Mouse (Mus musculus): ENCODE measurements around the gene Bnc1. TPM values are rescaled to one million over a fixed set of nuclear protein-coding genes. Genes with fewer than 3 reads are reported as not detected.

Gene Bnc1
- polyA plus RNA-seq, 1 experiment from 2014 or later, result 0.20 TPM

DNA sequence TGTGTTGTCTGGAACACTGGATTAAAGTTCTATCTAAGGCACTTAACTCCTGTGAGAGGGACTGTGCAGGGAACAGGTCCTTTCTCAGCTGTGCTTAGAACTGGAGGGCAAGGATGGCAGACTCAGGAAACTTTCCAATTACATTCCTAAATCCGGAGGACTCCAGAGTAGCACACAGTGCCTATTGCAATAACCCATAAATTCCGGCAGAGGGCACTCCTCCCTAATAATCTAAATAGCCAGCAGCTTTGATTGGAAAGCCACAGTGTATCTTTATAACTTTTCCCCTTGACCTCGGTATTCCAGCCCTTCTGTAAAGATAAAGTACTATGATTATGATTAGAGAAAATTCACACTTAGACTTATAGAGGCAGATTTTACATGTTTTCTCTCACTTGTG is 32.4 kb downstream of the Bnc1 start:
- Histone ChIP-seq H3K9ac (ENCODE audit: low read depth, low read length) (no peak overlapping the region), H3K27me3 (replicated peaks; ENCODE audit: control insufficient read depth, insufficient read depth, low read length) (no peaks in the 10 kb centered on the region), H3K4me3 (ENCODE audit: low read length) (no peak overlapping the region), H3K9me3 (ENCODE audit: control insufficient read depth, low read length) (no peaks in the 10 kb centered on the region), H3K4me2 (ENCODE audit: low read length) (no peak overlapping the region), H3K4me1 (ENCODE audit: control insufficient read depth, insufficient read depth, low read depth, low read length) (no peaks in the 10 kb centered on the region), H3K36me3 (ENCODE audit: control insufficient read depth, insufficient read depth, low read length) (no peaks in the 10 kb centered on the region), H3K27ac (ENCODE audit: low read depth, low read length) (no peak overlapping the region)
- ATAC-seq, result peak; percentile 71
- WGBS, result 9% methylated on average over 3 of the region's 3 CpGs

DNA sequence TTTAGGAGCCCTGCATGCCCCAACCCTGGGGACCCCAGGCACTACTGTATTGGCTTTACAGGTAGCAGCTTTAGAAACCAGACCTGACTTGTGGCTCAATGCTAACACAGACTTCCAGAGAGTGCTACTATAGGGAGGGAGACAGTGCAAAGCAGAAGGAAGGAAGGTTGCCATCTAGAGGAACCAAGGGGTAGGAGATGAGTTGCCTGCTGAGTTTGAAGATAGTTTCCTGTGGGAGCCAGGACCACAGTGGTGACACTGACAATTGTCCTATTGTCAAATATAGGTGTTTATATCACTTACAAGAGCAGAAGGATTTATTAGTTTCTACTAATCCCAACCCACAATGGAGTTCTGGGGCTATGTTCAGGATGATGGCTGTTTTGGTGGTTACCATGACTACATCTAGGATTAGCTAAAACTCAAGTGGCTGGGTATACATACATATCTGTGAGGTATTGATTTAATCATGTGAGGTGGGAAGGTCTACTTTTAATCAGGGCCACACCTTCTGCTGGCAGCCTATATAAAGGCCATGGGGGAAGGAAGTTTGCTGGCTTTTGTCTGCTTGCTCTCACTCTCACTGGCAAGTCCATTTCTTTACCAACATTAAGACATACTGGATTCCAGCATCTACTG is 37.8 kb downstream of the Bnc1 start:
- no peaks in the 10 kb centered on the region for H3K9me3 ChIP-seq (ENCODE audit: control insufficient read depth, low read length)
- H3K4me2 ChIP-seq (ENCODE audit: low read length), result no peak overlapping the region
- H3K27ac ChIP-seq (ENCODE audit: low read depth, low read length), result no peak overlapping the region
- no peak overlapping the region for H3K9ac ChIP-seq (ENCODE audit: low read depth, low read length)
- no peaks in the 10 kb centered on the region for H3K36me3 ChIP-seq (ENCODE audit: control insufficient read depth, insufficient read depth, low read length)
- peak; percentile 68 for ATAC-seq
- H3K4me1 ChIP-seq (ENCODE audit: control insufficient read depth, insufficient read depth, low read depth, low read length), result no peaks in the 10 kb centered on the region
- H3K27me3 ChIP-seq (replicated peaks; ENCODE audit: control insufficient read depth, insufficient read depth, low read length), result no peaks in the 10 kb centered on the region
- no peak overlapping the region for H3K4me3 ChIP-seq (ENCODE audit: low read length)

DNA sequence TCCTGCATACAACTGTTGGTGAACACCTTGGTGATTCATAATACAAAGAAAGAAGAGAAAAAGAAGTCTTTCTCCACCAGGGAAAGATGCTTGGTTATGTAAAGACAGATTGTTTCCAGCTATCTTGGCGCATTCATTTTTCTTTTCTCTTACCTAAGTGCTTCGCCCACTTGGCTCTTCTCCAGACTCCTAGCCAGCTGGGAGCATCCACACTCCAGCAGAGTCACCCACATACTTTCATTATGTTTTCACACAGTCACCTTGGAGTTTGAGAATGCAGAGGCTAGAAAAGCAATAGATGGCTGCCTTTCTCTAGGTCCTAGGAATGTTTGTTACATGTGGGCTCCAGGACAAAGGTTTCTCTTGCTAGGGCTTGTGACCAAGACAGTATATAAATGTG is 41.6 kb downstream of the Bnc1 start:
- H3K36me3 ChIP-seq (ENCODE audit: control insufficient read depth, insufficient read depth, low read length), result no peaks in the 10 kb centered on the region
- H3K9ac ChIP-seq (ENCODE audit: low read depth, low read length), result no peak overlapping the region
- no peak overlapping the region for H3K4me2 ChIP-seq (ENCODE audit: low read length)
- H3K27me3 ChIP-seq (replicated peaks; ENCODE audit: control insufficient read depth, insufficient read depth, low read length), result no peaks in the 10 kb centered on the region
- no peak overlapping the region for H3K27ac ChIP-seq (ENCODE audit: low read depth, low read length)
- no peak overlapping the region for H3K4me3 ChIP-seq (ENCODE audit: low read length)
- no peak for ATAC-seq
- no peaks in the 10 kb centered on the region for H3K4me1 ChIP-seq (ENCODE audit: control insufficient read depth, insufficient read depth, low read depth, low read length)
- H3K9me3 ChIP-seq (ENCODE audit: control insufficient read depth, low read length), result no peaks in the 10 kb centered on the region
- WGBS, result 77% methylated on average over 2 of the region's 2 CpGs

DNA sequence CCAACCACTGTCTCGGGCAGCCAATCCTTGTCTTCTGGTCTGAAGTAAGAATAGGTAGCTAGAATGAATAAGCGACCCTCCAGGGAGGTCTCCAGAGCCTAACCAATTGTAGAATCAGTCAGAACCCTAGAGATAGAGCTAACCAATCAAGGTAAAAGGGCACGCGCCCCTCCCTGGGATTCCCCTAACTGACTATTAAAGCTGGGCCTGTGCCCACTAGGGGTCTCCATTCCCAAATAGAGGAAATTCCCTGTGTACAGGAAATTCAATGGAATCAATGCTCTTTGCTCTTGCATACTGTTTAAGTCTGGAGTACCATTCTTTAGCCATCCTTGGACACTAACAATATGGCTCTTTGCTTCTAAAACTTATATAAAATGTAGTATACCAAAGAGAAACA is 46.7 kb downstream of the Bnc1 start:
- H3K4me2 ChIP-seq (ENCODE audit: low read length), result no peak overlapping the region
- no peaks in the 10 kb centered on the region for H3K27me3 ChIP-seq (replicated peaks; ENCODE audit: control insufficient read depth, insufficient read depth, low read length)
- H3K36me3 ChIP-seq (ENCODE audit: control insufficient read depth, insufficient read depth, low read length), result no peaks in the 10 kb centered on the region
- H3K27ac ChIP-seq (ENCODE audit: low read depth, low read length), result no peak overlapping the region
- no peak overlapping the region for H3K4me3 ChIP-seq (ENCODE audit: low read length)
- ATAC-seq, result no peak
- H3K9me3 ChIP-seq (ENCODE audit: control insufficient read depth, low read length), result no peaks in the 10 kb centered on the region
- H3K9ac ChIP-seq (ENCODE audit: low read depth, low read length), result no peak overlapping the region
- 12% methylated on average over 4 of the region's 4 CpGs for WGBS
- H3K4me1 ChIP-seq (ENCODE audit: control insufficient read depth, insufficient read depth, low read depth, low read length), result no peaks in the 10 kb centered on the region

DNA sequence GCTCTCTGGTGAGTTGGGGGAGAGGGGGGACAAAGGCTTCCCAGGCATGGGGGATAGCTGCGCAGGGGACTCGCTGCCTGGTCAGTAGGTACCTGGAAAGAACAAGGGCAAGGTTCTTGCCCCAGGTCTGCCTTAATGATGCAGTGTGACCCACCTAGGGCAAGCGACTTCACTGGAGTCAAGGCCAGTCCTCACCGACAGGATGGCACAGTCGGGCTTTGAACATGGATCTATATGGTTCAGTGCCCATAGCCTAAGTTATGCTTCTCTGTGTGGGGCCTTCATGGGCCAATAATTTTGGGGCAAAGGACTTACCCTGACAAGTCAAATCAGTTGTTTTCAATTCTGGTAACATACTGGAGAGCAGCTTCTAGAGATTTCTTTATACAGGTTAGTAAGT is 57.3 kb downstream of the Bnc1 start:
- Histone ChIP-seq H3K4me3 (ENCODE audit: low read length) (peak overlapping the region; percentile 69), H3K9me3 (ENCODE audit: control insufficient read depth, low read length) (no peaks in the 10 kb centered on the region), H3K4me1 (ENCODE audit: control insufficient read depth, insufficient read depth, low read depth, low read length) (peaks cover 15% of the 10 kb centered on the region), H3K4me2 (ENCODE audit: low read length) (peak overlapping the region; percentile 78), H3K36me3 (ENCODE audit: control insufficient read depth, insufficient read depth, low read length) (no peaks in the 10 kb centered on the region), H3K27me3 (replicated peaks; ENCODE audit: control insufficient read depth, insufficient read depth, low read length) (no peaks in the 10 kb centered on the region), H3K9ac (ENCODE audit: low read depth, low read length) (peak overlapping the region; percentile 94), H3K27ac (ENCODE audit: low read depth, low read length) (peak overlapping the region; percentile 92)
- ATAC-seq, result no peak
- 5% methylated on average over 5 of the region's 5 CpGs for WGBS

DNA sequence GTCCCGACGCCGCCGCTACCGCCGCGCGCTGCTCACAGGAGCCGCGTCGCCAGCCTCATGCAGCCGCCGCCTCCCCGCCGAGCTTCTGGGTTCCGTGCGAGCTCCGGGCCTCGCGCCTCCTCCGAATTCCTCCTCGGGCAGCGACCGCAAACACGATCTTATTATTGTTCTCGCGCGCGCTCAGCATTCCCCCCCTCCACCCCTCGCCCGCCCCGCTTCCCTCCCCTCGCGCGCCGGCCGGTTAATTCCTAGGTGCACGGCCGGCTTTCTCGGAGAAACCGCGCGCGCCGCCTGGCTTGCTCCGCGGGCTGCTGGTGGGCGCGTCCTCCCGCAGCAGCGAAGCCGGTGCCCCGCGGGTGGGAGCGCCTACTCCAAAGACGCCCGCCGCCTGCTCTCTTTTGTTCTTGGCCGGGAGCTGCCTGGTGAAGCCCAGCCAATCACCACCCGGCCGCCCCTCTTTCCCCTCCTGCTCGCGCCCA is 57.8 kb downstream of the Bnc1 start, which contains the start of gene Hdgfl3:
TSS of gene Hdgfl3 (minus strand) at position 207 of the 479 bp plus-strand sequence.
- ATAC-seq, result peak; percentile 91
- Histone ChIP-seq H3K4me1 (ENCODE audit: control insufficient read depth, insufficient read depth, low read depth, low read length) (peaks cover 17% of the 10 kb centered on the region), H3K36me3 (ENCODE audit: control insufficient read depth, insufficient read depth, low read length) (no peaks in the 10 kb centered on the region), H3K4me2 (ENCODE audit: low read length) (peak within 1 kb of the TSS; percentile 78), H3K9ac (ENCODE audit: low read depth, low read length) (peak within 1 kb of the TSS; percentile 94), H3K27ac (ENCODE audit: low read depth, low read length) (peak within 1 kb of the TSS; percentile 92), H3K9me3 (ENCODE audit: control insufficient read depth, low read length) (no peaks in the 10 kb centered on the region), H3K27me3 (replicated peaks; ENCODE audit: control insufficient read depth, insufficient read depth, low read length) (no peaks in the 10 kb centered on the region), H3K4me3 (ENCODE audit: low read length) (peak within 1 kb of the TSS; percentile 69)
- WGBS, result under 1% methylated on average over 53 of the region's 63 CpGs

DNA sequence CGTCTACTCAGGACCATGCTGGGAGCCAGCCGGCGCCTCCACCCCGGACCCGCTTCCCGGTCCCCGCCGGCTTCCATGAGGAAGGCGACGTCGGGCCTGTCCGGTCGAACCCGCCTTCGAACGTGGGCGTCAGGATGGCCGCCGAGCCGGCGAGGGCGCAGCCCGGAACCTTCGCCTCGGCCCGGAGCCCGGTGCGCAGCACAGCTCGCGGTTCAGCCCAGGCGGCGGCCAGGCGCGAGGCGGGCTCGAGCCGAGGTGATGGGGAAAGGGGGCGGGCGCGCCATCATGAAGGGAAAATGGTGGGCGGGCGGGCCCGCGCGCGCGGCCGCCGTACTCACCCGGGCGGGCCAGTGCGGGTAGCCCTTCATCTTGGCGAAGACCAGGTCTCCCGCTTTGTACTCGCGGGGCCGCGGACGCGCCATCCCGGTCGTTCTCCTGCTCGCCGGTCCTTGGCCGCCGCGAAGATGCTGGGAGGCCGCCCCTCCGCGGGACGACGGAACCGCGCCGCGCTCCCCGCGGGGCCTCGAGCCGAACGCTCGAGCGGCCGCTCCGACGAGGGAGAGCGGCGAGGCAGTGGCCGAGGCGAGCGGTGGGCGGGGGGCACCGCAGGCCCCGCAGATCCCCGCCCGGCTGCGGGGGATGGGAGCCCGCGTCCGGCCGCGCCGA is 58.4 kb downstream of the Bnc1 start:
- Histone ChIP-seq H3K4me2 (ENCODE audit: low read length) (peak overlapping the region; percentile 78), H3K4me1 (ENCODE audit: control insufficient read depth, insufficient read depth, low read depth, low read length) (peaks cover 17% of the 10 kb centered on the region), H3K4me3 (ENCODE audit: low read length) (peak overlapping the region; percentile 69), H3K27me3 (replicated peaks; ENCODE audit: control insufficient read depth, insufficient read depth, low read length) (no peaks in the 10 kb centered on the region), H3K9ac (ENCODE audit: low read depth, low read length) (peak overlapping the region; percentile 94), H3K27ac (ENCODE audit: low read depth, low read length) (peak overlapping the region; percentile 92), H3K9me3 (ENCODE audit: control insufficient read depth, low read length) (no peaks in the 10 kb centered on the region), H3K36me3 (ENCODE audit: control insufficient read depth, insufficient read depth, low read length) (no peaks in the 10 kb centered on the region)
- under 1% methylated on average over 78 of the region's 103 CpGs for WGBS
- peak; percentile 77 for ATAC-seq

DNA sequence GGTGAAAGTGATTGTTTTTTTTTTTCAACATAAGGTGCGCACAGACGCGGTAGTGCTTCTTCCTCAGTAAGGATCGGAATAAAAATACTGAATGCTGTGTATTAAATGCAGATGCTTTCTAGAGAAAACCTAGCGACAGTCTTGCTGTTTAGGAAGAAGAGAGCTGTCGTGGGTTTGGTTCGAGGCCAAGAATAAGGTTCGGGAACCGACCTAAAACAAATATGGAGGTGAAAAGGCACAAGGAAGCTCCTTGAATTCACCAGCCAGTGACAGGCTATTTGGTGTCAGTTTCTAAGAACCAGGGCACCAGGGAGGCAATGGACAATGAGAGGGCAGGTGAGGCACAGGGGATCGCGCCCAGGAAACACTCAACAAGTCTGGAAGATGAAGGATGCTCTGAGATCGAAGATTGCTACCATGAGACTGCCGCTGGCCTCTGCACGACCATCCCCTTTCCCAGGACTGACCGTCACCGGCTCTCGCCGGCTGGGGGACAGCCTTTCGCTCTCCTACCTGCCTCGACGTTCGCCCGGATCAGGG is 59.0 kb downstream of the Bnc1 start:
- 3% methylated on average over 23 of the region's 23 CpGs for WGBS
- H3K9ac ChIP-seq (ENCODE audit: low read depth, low read length), result peak overlapping the region; percentile 94
- no peaks in the 10 kb centered on the region for H3K36me3 ChIP-seq (ENCODE audit: control insufficient read depth, insufficient read depth, low read length)
- no peaks in the 10 kb centered on the region for H3K9me3 ChIP-seq (ENCODE audit: control insufficient read depth, low read length)
- peaks cover 17% of the 10 kb centered on the region for H3K4me1 ChIP-seq (ENCODE audit: control insufficient read depth, insufficient read depth, low read depth, low read length)
- H3K27me3 ChIP-seq (replicated peaks; ENCODE audit: control insufficient read depth, insufficient read depth, low read length), result no peaks in the 10 kb centered on the region
- no peak; the same call in 1 of the 2 replicates for ATAC-seq
- H3K27ac ChIP-seq (ENCODE audit: low read depth, low read length), result peak overlapping the region; percentile 92
- H3K4me2 ChIP-seq (ENCODE audit: low read length), result peak overlapping the region; percentile 78
- peak overlapping the region; percentile 69 for H3K4me3 ChIP-seq (ENCODE audit: low read length)

DNA sequence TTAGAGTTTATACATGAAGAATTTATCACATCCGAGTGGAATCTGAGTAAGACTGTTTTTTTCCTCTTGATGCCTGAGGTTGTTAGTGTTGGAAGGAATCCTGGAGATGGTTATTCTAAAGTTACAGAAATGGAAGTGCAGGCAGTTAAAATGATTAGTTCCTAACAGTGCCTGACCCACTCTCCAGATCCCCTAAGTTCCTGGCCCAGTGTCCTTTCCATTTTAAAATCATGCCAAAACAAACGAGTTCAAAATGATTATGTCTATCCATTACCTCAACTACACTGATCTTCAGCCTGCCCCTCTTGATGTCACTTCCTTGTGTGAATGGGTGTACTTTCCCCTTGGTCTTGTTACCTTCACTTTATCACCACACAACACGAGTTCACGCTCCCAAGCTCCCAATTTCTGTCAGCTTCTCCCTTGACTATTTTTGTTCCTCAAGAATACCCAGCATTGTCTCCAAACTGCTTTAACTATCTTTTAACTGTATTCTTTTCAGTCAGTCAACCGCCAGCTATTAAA is 59.5 kb downstream of the Bnc1 start:
- Histone ChIP-seq H3K4me3 (ENCODE audit: low read length) (peak overlapping the region; percentile 69), H3K4me2 (ENCODE audit: low read length) (peak overlapping the region; percentile 78), H3K27me3 (replicated peaks; ENCODE audit: control insufficient read depth, insufficient read depth, low read length) (no peaks in the 10 kb centered on the region), H3K27ac (ENCODE audit: low read depth, low read length) (no peak overlapping the region), H3K4me1 (ENCODE audit: control insufficient read depth, insufficient read depth, low read depth, low read length) (peaks cover 17% of the 10 kb centered on the region), H3K36me3 (ENCODE audit: control insufficient read depth, insufficient read depth, low read length) (no peaks in the 10 kb centered on the region), H3K9me3 (ENCODE audit: control insufficient read depth, low read length) (no peaks in the 10 kb centered on the region), H3K9ac (ENCODE audit: low read depth, low read length) (peak overlapping the region; percentile 94)
- 21% methylated on average over 5 of the region's 5 CpGs for WGBS
- ATAC-seq, result no peak
